Mouse (Mus musculus) erythroblast, embryonic 14.5 days (primary cell): ENCODE results near the gene Ppp1r3a.

Experiments used
- GATA1 ChIP-seq: IDR thresholded peaks from 2 replicates; pipeline ENCODE4 v1.6.1; 2012; ENCODE audit warnings: low read length, inconsistent platforms, mixed read lengths
- TAL1 ChIP-seq: IDR thresholded peaks from 3 replicates; pipeline ENCODE4 v1.6.1; 2012; ENCODE audit warnings: low read length, inconsistent platforms, mixed read lengths

GRCm38 (mm10) chr6:14731011-14731410 lies 24.1 kb downstream of the Ppp1r3a start:
- TF ChIP-seq TAL1 (no peak), GATA1 (no peak)
